Comparison of ENCODE assay signal across 8 mouse cellular contexts in the genomic region with DNA sequence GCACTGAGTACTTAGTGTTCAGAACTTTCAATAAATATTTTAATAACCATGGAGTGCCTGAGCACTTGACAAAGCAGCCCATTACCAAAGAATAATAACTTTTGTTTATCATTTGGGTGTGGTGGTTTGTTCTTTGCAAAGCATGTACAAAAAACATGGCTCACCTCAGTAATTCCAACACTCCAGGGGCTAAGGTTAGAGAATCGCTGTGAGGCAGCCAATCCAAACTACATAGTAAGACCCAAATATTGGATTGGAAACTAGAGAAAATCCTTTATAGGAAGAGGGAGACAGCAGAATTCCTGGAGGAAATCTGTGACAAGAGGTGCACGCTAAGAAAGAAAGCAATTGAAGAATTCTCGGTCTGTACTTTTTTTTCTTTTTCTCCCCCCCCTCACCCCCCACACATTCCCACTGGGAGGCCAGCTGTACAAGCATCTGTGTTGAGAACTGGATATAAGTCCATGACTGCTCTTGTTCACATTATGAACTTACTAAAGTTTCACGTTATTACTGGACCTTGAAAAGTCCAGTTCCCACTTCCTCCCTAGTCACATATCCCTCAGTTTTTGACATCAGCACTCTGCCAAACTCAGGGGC. TPM values are rescaled to one million over a fixed set of nuclear protein-coding genes. Genes with fewer than 3 reads are reported as not detected.
DNase-seq lines count a peak whose midpoint lies in the region; ATAC-seq and TF ChIP-seq lines count a peak whose summit lies in the region.

No protein-coding gene starts in this region.

- no peak; the same call in 1 of the 2 replicates for ATAC-seq in heart, embryonic 11.5 days (replicated peaks; ENCODE audit: insufficient number of reproducible peaks, low FRiP score, low TSS enrichment)
- no peak for ATAC-seq in megakaryocyte-erythroid progenitor cell, adult 5-6 weeks (replicated peaks; ENCODE audit: low FRiP score, low TSS enrichment, poor library complexity, severe bottlenecking)

- H3K9ac ChIP-seq in heart, embryonic 11.5 days (ENCODE audit: low read depth, low read length): peak overlapping the region; percentile 86
- peak overlapping the region; percentile 90 for H3K9ac ChIP-seq in ES-Bruce4 (ENCODE audit: low read depth, poor library complexity, severe bottlenecking)

- no peak for TF ChIP-seq CTCF in ES-Bruce4 (IDR thresholded peaks at IDR 0.05; ENCODE audit: low read depth, low read length)

- peak overlapping the region; percentile 97 for H3K27ac ChIP-seq in heart, embryonic 11.5 days (ENCODE audit: low read depth, low read length)
- peak overlapping the region; percentile 45; the same call in 1 of the 2 replicates for H3K27ac ChIP-seq in ES-Bruce4 (ENCODE audit: insufficient read depth, low read length)
- peak overlapping the region; percentile 100 for H3K27ac ChIP-seq in hindbrain, embryonic 10.5 days

- no peak for TF ChIP-seq POLR2A in ES-Bruce4 (IDR thresholded peaks at IDR 0.05; ENCODE audit: insufficient read depth, low read length)

- DNase-seq in heart, postnatal 10 days: no peak
- DNase-seq in hindbrain, embryonic 10.5 days (ENCODE audit: low spot score): no peak
- no peak for DNase-seq in frontal cortex, postnatal 10 days (ENCODE audit: low spot score in 2 of 2)
- no peak for DNase-seq in thymus, postnatal 10 days (ENCODE audit: low spot score in 2 of 2)

- H3K4me1 ChIP-seq in heart, embryonic 11.5 days (ENCODE audit: control insufficient read depth, insufficient read depth, low read length): no peaks in the 10 kb centered on the region
- no peaks in the 10 kb centered on the region for H3K4me1 ChIP-seq in ES-Bruce4 (ENCODE audit: control insufficient read depth, insufficient read depth, low read length)
- H3K4me1 ChIP-seq in hindbrain, embryonic 10.5 days (replicated peaks): peaks cover 19% of the 10 kb centered on the region
- H3K4me1 ChIP-seq in megakaryocyte, embryonic 14.5 days: peaks cover 48% of the 10 kb centered on the region

- TF ChIP-seq EP300 in ES-Bruce4 (IDR thresholded peaks at IDR 0.05; ENCODE audit: insufficient read depth, low read depth, low read length): no peak

- H3K4me3 ChIP-seq in heart, embryonic 11.5 days (ENCODE audit: low read depth, low read length): peak overlapping the region; percentile 64
- peak overlapping the region; percentile 58 for H3K4me3 ChIP-seq in ES-Bruce4 (ENCODE audit: low read depth, low read length)
- H3K4me3 ChIP-seq in hindbrain, embryonic 10.5 days: peak overlapping the region; percentile 88
- peak overlapping the region; percentile 98 for H3K4me3 ChIP-seq in megakaryocyte, embryonic 14.5 days (replicated peaks)

- H3K9me3 ChIP-seq in heart, embryonic 11.5 days (replicated peaks; ENCODE audit: control insufficient read depth, low read length): no peaks in the 10 kb centered on the region
- H3K9me3 ChIP-seq in ES-Bruce4 (replicated peaks; ENCODE audit: control insufficient read depth, insufficient read depth, low read length, poor library complexity, severe bottlenecking): no peaks in the 10 kb centered on the region
- H3K9me3 ChIP-seq in hindbrain, embryonic 10.5 days: no peaks in the 10 kb centered on the region
- no peaks in the 10 kb centered on the region for H3K9me3 ChIP-seq in megakaryocyte, embryonic 14.5 days

- WGBS in heart, embryonic 11.5 days (ENCODE audit: insufficient replicate concordance): 22% methylated on average over 4 of the region's 4 CpGs
- WGBS in hindbrain, embryonic 10.5 days: 31% methylated on average over 4 of the region's 4 CpGs

- intact Hi-C loops in heart, postnatal 10 days (cut with DNase I): loop anchor here (1.0 to 2.0 kb wide), 4 partner anchors 12 to 99 kb away; a partner anchor contains a TSS

- peak overlapping the region; percentile 70 for H3K4me2 ChIP-seq in heart, embryonic 11.5 days

- H3K36me3 ChIP-seq in heart, embryonic 11.5 days (ENCODE audit: control insufficient read depth, insufficient read depth, low read length): peaks cover 7% of the 10 kb centered on the region; the same call in 1 of the 2 replicates
- peaks cover 15% of the 10 kb centered on the region for H3K36me3 ChIP-seq in ES-Bruce4 (ENCODE audit: control insufficient read depth, insufficient read depth, low read length, poor library complexity, severe bottlenecking)
- H3K36me3 ChIP-seq in hindbrain, embryonic 10.5 days: peaks cover 75% of the 10 kb centered on the region
- peaks cover 65% of the 10 kb centered on the region for H3K36me3 ChIP-seq in megakaryocyte, embryonic 14.5 days (replicated peaks; ENCODE audit: low read length)

- H3K27me3 ChIP-seq in heart, embryonic 11.5 days (ENCODE audit: control insufficient read depth, insufficient read depth, low read length): no peaks in the 10 kb centered on the region
- no peaks in the 10 kb centered on the region for H3K27me3 ChIP-seq in ES-Bruce4 (ENCODE audit: control insufficient read depth, insufficient read depth, low read length, poor library complexity, severe bottlenecking)
- no peaks in the 10 kb centered on the region for H3K27me3 ChIP-seq in hindbrain, embryonic 10.5 days (ENCODE audit: insufficient read depth, poor library complexity, severe bottlenecking)
- H3K27me3 ChIP-seq in megakaryocyte, embryonic 14.5 days (replicated peaks): no peaks in the 10 kb centered on the region

RNA-seq across cellular contexts. Expression of a gene that starts 1.0 kb away (rescaled TPM):
- polyA plus RNA-seq in heart, embryonic 11.5 days (2014; fragmentation: Nextera tagmentation; extraction: Ambion mirVana): 5.4 and 7.2 TPM in 2 replicates
- 10 to 100 TPM; 14.0 to 17.1 TPM for total RNA-seq in heart, postnatal 10 days (2021)
- polyA plus RNA-seq in ES-Bruce4 (2011; ENCODE audit: insufficient read depth, insufficient read length, low read depth, missing spikeins): 39.8 and 49.0 TPM in 2 replicates
- 7.9 and 12.2 TPM in 2 replicates for polyA plus RNA-seq in hindbrain, embryonic 10.5 days (2016; fragmentation: Nextera tagmentation; extraction: Ambion mirVana)
- polyA plus RNA-seq in megakaryocyte, embryonic 14.5 days (2012; ENCODE audit: insufficient read depth, low replicate concordance): 0.60 TPM in 1 of 2 replicates, not detected in the other
- total RNA-seq in megakaryocyte-erythroid progenitor cell, adult 5-6 weeks (2014; fragmentation: Nextera tagmentation): 59.0 and 63.9 TPM in 2 replicates
- 59.2 and 64.2 TPM in 2 replicates for total RNA-seq in megakaryocyte-erythroid progenitor cell, adult 5-6 weeks (2017)

RNA-seq across cellular contexts. Expression of a gene that starts 11.8 kb away (rescaled TPM):
- 62.3 and 68.9 TPM in 2 replicates for polyA plus RNA-seq in heart, embryonic 11.5 days (2014; fragmentation: Nextera tagmentation; extraction: Ambion mirVana)
- 10 to 100 TPM; 40.4 to 41.3 TPM for total RNA-seq in heart, postnatal 10 days (2021)
- 57.4 and 65.6 TPM in 2 replicates for polyA plus RNA-seq in ES-Bruce4 (2011; ENCODE audit: insufficient read depth, insufficient read length, low read depth, missing spikeins)
- polyA plus RNA-seq in hindbrain, embryonic 10.5 days (2016; fragmentation: Nextera tagmentation; extraction: Ambion mirVana): 99.6 and 111 TPM in 2 replicates
- polyA plus RNA-seq in megakaryocyte, embryonic 14.5 days (2012; ENCODE audit: insufficient read depth, low replicate concordance): 183 and 363 TPM in 2 replicates
- total RNA-seq in megakaryocyte-erythroid progenitor cell, adult 5-6 weeks (2014; fragmentation: Nextera tagmentation): 69.0 and 127 TPM in 2 replicates
- total RNA-seq in megakaryocyte-erythroid progenitor cell, adult 5-6 weeks (2017): 49.5 and 59.1 TPM in 2 replicates

RNA-seq across cellular contexts. Expression of a gene that starts 15.2 kb away (rescaled TPM):
- 16.4 and 21.0 TPM in 2 replicates for polyA plus RNA-seq in heart, embryonic 11.5 days (2014; fragmentation: Nextera tagmentation; extraction: Ambion mirVana)
- 1 to 10 TPM; 6.4 to 8.9 TPM for total RNA-seq in heart, postnatal 10 days (2021)
- polyA plus RNA-seq in ES-Bruce4 (2011; ENCODE audit: insufficient read depth, insufficient read length, low read depth, missing spikeins): 13.1 and 15.5 TPM in 2 replicates
- 45.8 and 95.9 TPM in 2 replicates for polyA plus RNA-seq in hindbrain, embryonic 10.5 days (2016; fragmentation: Nextera tagmentation; extraction: Ambion mirVana)
- 10.4 and 11.3 TPM in 2 replicates for polyA plus RNA-seq in megakaryocyte, embryonic 14.5 days (2012; ENCODE audit: insufficient read depth, low replicate concordance)
- total RNA-seq in megakaryocyte-erythroid progenitor cell, adult 5-6 weeks (2014; fragmentation: Nextera tagmentation): 6.0 and 6.9 TPM in 2 replicates
- 1.9 and 3.6 TPM in 2 replicates for total RNA-seq in megakaryocyte-erythroid progenitor cell, adult 5-6 weeks (2017)

RNA-seq across cellular contexts. Expression of a gene that starts 24.6 kb away (rescaled TPM):
- 0.30 and 0.62 TPM in 2 replicates for polyA plus RNA-seq in heart, embryonic 11.5 days (2014; fragmentation: Nextera tagmentation; extraction: Ambion mirVana)
- under 1 TPM in 1 of 2 experiments, not detected in 1; 0.12 TPM for total RNA-seq in heart, postnatal 10 days (2021)
- 1.2 and 2.1 TPM in 2 replicates for polyA plus RNA-seq in ES-Bruce4 (2011; ENCODE audit: insufficient read depth, insufficient read length, low read depth, missing spikeins)
- 0.17 and 0.22 TPM in 2 replicates for polyA plus RNA-seq in hindbrain, embryonic 10.5 days (2016; fragmentation: Nextera tagmentation; extraction: Ambion mirVana)
- polyA plus RNA-seq in megakaryocyte, embryonic 14.5 days (2012; ENCODE audit: insufficient read depth, low replicate concordance): 1.7 and 3.7 TPM in 2 replicates
- total RNA-seq in megakaryocyte-erythroid progenitor cell, adult 5-6 weeks (2014; fragmentation: Nextera tagmentation): 0.92 and 2.5 TPM in 2 replicates
- total RNA-seq in megakaryocyte-erythroid progenitor cell, adult 5-6 weeks (2017): 0.27 TPM in 1 of 2 replicates, not detected in the other

RNA-seq across cellular contexts. Expression of a gene that starts 34.2 kb away (rescaled TPM):
- polyA plus RNA-seq in heart, embryonic 11.5 days (2014; fragmentation: Nextera tagmentation; extraction: Ambion mirVana): not detected in 2 replicates
- not detected for total RNA-seq in heart, postnatal 10 days (2021)
- polyA plus RNA-seq in ES-Bruce4 (2011; ENCODE audit: insufficient read depth, insufficient read length, low read depth, missing spikeins): 4.1 and 4.8 TPM in 2 replicates
- polyA plus RNA-seq in hindbrain, embryonic 10.5 days (2016; fragmentation: Nextera tagmentation; extraction: Ambion mirVana): 0.60 and 0.63 TPM in 2 replicates
- polyA plus RNA-seq in megakaryocyte, embryonic 14.5 days (2012; ENCODE audit: insufficient read depth, low replicate concordance): 0.30 TPM in 1 of 2 replicates, not detected in the other
- total RNA-seq in megakaryocyte-erythroid progenitor cell, adult 5-6 weeks (2014; fragmentation: Nextera tagmentation): not detected in 2 replicates
- total RNA-seq in megakaryocyte-erythroid progenitor cell, adult 5-6 weeks (2017): not detected in 2 replicates

Comparison
In these comparisons a context has a peak if more than half of its experiments do, and no peak if none do; other contexts are left out.
1. H3K27ac ChIP-seq: peak in every context shown above with its lines; median percentile 100 in hindbrain, embryonic 10.5 days; 97 in heart, embryonic 11.5 days; 45 in ES-Bruce4.